Comparison of ENCODE assay signal across 9 mouse cellular contexts in the genomic region with DNA sequence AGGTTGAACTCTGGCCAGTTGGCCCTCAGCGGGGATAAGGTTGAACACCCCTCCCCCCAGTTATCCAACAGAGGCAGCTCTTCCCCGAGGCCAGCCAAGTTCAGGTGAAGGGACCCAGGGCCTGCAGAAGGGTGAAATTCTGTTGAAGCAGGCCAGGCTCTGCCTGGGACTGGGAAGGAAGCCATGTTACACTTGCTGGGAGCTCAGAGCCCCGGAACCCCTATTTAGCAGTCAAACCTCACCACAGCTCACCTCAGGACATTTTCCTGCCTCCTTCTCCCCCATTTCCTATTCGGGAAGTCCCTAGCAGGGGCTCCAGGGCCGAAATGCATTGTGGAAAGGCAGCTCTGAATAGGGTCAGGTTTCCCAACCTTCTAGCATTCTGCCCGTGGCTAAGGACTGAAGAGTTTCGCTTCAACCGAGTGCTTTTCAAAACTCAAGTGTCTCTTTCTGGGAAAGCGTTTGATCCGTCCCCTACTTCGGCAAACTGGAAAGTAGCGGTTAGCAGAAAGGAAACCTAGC. TPM values are rescaled to one million over a fixed set of nuclear protein-coding genes. Genes with fewer than 3 reads are reported as not detected.
DNase-seq lines count a peak whose midpoint lies in the region; ATAC-seq lines count a peak whose summit lies in the region.
"Had no signal": no experiment of that assay in that cellular context is flagged by ENCODE, and none has a peak within 500 bp of the region (broad histone marks: within the 10 kb centered on the region; RNA-seq: fewer than 3 reads in every experiment).

No protein-coding gene starts in this region.

- H3K9ac ChIP-seq in forebrain, embryonic 12.5 days: peak overlapping the region; percentile 17; the same call in 1 of the 2 replicates
- H3K9ac ChIP-seq in forebrain, embryonic 14.5 days (ENCODE audit: low read length): no peak overlapping the region
- no peak overlapping the region for H3K9ac ChIP-seq in embryonic facial prominence, embryonic 13.5 days
- peak overlapping the region; percentile 90 for H3K9ac ChIP-seq in midbrain, embryonic 11.5 days (ENCODE audit: low read length)

- H3K4me2 ChIP-seq in forebrain, embryonic 12.5 days: peak overlapping the region; percentile 40
- H3K4me2 ChIP-seq in forebrain, embryonic 14.5 days (ENCODE audit: low read length): no peak overlapping the region
- peak overlapping the region; percentile 70 for H3K4me2 ChIP-seq in embryonic facial prominence, embryonic 13.5 days
- peak overlapping the region; percentile 71 for H3K4me2 ChIP-seq in midbrain, embryonic 11.5 days

- H3K4me1 ChIP-seq in forebrain, embryonic 12.5 days: peaks cover 59% of the 10 kb centered on the region
- H3K4me1 ChIP-seq in forebrain, embryonic 14.5 days (ENCODE audit: control insufficient read depth, insufficient read depth, low read length): peaks cover under 1% of the 10 kb centered on the region; the same call in 1 of the 2 replicates
- H3K4me1 ChIP-seq in embryonic facial prominence, embryonic 13.5 days: peaks cover 53% of the 10 kb centered on the region
- H3K4me1 ChIP-seq in midbrain, embryonic 11.5 days (ENCODE audit: control insufficient read depth, insufficient read depth, low read length): peaks cover 46% of the 10 kb centered on the region

- no peaks in the 10 kb centered on the region for H3K9me3 ChIP-seq in forebrain, embryonic 12.5 days
- H3K9me3 ChIP-seq in forebrain, embryonic 14.5 days (replicated peaks; ENCODE audit: control insufficient read depth, low read length): no peaks in the 10 kb centered on the region
- H3K9me3 ChIP-seq in embryonic facial prominence, embryonic 13.5 days: no peaks in the 10 kb centered on the region
- H3K9me3 ChIP-seq in midbrain, embryonic 11.5 days (ENCODE audit: control insufficient read depth, low read length): no peaks in the 10 kb centered on the region

- H3K27ac ChIP-seq in forebrain, embryonic 12.5 days: no peak overlapping the region
- H3K27ac ChIP-seq in forebrain, embryonic 14.5 days (ENCODE audit: low read depth, low read length): no peak overlapping the region
- no peak overlapping the region for H3K27ac ChIP-seq in embryonic facial prominence, embryonic 13.5 days
- H3K27ac ChIP-seq in midbrain, embryonic 11.5 days (ENCODE audit: low read depth, low read length): peak overlapping the region; percentile 57

- H3K27me3 ChIP-seq in forebrain, embryonic 12.5 days: peaks cover 96% of the 10 kb centered on the region
- peaks cover 71% of the 10 kb centered on the region for H3K27me3 ChIP-seq in forebrain, embryonic 14.5 days (replicated peaks; ENCODE audit: control insufficient read depth, insufficient read depth, low read length)
- H3K27me3 ChIP-seq in embryonic facial prominence, embryonic 13.5 days: peaks cover 77% of the 10 kb centered on the region
- H3K27me3 ChIP-seq in midbrain, embryonic 11.5 days (ENCODE audit: control insufficient read depth, insufficient read depth, low read length): peaks cover 10% of the 10 kb centered on the region

- WGBS in forebrain, embryonic 12.5 days: 3% methylated on average over 12 of the region's 12 CpGs
- 3% methylated on average over 12 of the region's 12 CpGs for WGBS in forebrain, embryonic 14.5 days
- WGBS in embryonic facial prominence, embryonic 13.5 days: 11% methylated on average over 12 of the region's 12 CpGs
- WGBS in midbrain, embryonic 11.5 days: 3% methylated on average over 12 of the region's 12 CpGs

- no peak for DNase-seq in forebrain, embryonic 14.5 days (ENCODE audit: low spot score)
- peak; percentile 36 to 77 for DNase-seq in kidney, postnatal 25 days
- peak; percentile 96 for DNase-seq in midbrain, embryonic 11.5 days (ENCODE audit: low spot score, missing footprints)
- no peak for DNase-seq in layer of hippocampus, postnatal 25 days (ENCODE audit: extremely low spot score in 1 of 2, low spot score in 1 of 2)
- no peak for DNase-seq in adrenal gland, postnatal 14 days
- no peak for DNase-seq in adrenal gland, adult (ENCODE audit: inconsistent age in 2 of 2, low spot score in 1 of 2)

- ATAC-seq in forebrain, embryonic 12.5 days (ENCODE audit: low FRiP score): no peak
- ATAC-seq in forebrain, embryonic 14.5 days: no peak
- no peak for ATAC-seq in embryonic facial prominence, embryonic 13.5 days (ENCODE audit: insufficient number of reproducible peaks, insufficient read depth, low FRiP score, low TSS enrichment, low read depth)
- no peak for ATAC-seq in midbrain, embryonic 11.5 days (ENCODE audit: low FRiP score)

- no peak overlapping the region for H3K4me3 ChIP-seq in forebrain, embryonic 12.5 days (replicated peaks)
- no peak overlapping the region for H3K4me3 ChIP-seq in forebrain, embryonic 14.5 days (ENCODE audit: low read depth, low read length)
- H3K4me3 ChIP-seq in embryonic facial prominence, embryonic 13.5 days: peak overlapping the region; percentile 41
- H3K4me3 ChIP-seq in midbrain, embryonic 11.5 days (ENCODE audit: low read depth, low read length): peak overlapping the region; percentile 99
- H3K4me3 ChIP-seq: megakaryocyte, embryonic 14.5 days had no signal

- no peaks in the 10 kb centered on the region for H3K36me3 ChIP-seq in forebrain, embryonic 12.5 days (replicated peaks)
- no peaks in the 10 kb centered on the region for H3K36me3 ChIP-seq in forebrain, embryonic 14.5 days (ENCODE audit: control insufficient read depth, insufficient read depth, low read length)
- no peaks in the 10 kb centered on the region for H3K36me3 ChIP-seq in embryonic facial prominence, embryonic 13.5 days
- no peaks in the 10 kb centered on the region for H3K36me3 ChIP-seq in midbrain, embryonic 11.5 days (ENCODE audit: control insufficient read depth, insufficient read depth, low read length)

RNA-seq across cellular contexts. Expression of gene Irx3, which starts 4.9 kb away (rescaled TPM):
- polyA plus RNA-seq in forebrain, embryonic 12.5 days (2016; fragmentation: Nextera tagmentation; extraction: Ambion mirVana): 10.1 and 12.4 TPM in 2 replicates
- 1.4 and 1.5 TPM in 2 replicates for polyA plus RNA-seq in forebrain, embryonic 14.5 days (2014; fragmentation: Nextera tagmentation; extraction: Ambion mirVana)
- 23.0 and 32.6 TPM in 2 replicates for polyA plus RNA-seq in embryonic facial prominence, embryonic 13.5 days (2015; fragmentation: Nextera tagmentation; extraction: Ambion mirVana)
- 38.7 and 45.1 TPM in 2 replicates for polyA plus RNA-seq in midbrain, embryonic 11.5 days (2014; fragmentation: Nextera tagmentation; extraction: Ambion mirVana)
- total RNA-seq in layer of hippocampus, postnatal 25 days (2021): under 1 TPM in 1 of 2 experiments, not detected in 1; 0.14 TPM
- total RNA-seq in adrenal gland, postnatal 14 days (2021): 6.2 and 8.1 TPM in 2 replicates

Comparison
In these comparisons a context has a peak if more than half of its experiments do, and no peak if none do; other contexts are left out.
1. H3K9ac ChIP-seq: peak in forebrain, embryonic 12.5 days (single experiment) and midbrain, embryonic 11.5 days (single experiment); none in forebrain, embryonic 14.5 days (single experiment) and embryonic facial prominence, embryonic 13.5 days (single experiment).
2. H3K4me3 ChIP-seq: peak in embryonic facial prominence, embryonic 13.5 days (single experiment) and midbrain, embryonic 11.5 days (single experiment); none in forebrain, embryonic 12.5 days (single experiment) and forebrain, embryonic 14.5 days (single experiment).
3. DNase-seq: peak in kidney, postnatal 25 days (2 of 2) and midbrain, embryonic 11.5 days (single experiment); none in forebrain, embryonic 14.5 days (single experiment), layer of hippocampus, postnatal 25 days (0 of 2), adrenal gland, postnatal 14 days (single experiment) and adrenal gland, adult (0 of 2).